Mouse (Mus musculus) erythroblast, embryonic 14.5 days (primary cell): ENCODE measurements around the gene Gm37240.

ENCODE experiments used
- GATA1 ChIP-seq: IDR thresholded peaks from 2 replicates; pipeline ENCODE4 v1.6.1; 2012; ENCODE audit warnings: low read length, inconsistent platforms, mixed read lengths
- TAL1 ChIP-seq: IDR thresholded peaks from 3 replicates; pipeline ENCODE4 v1.6.1; 2012; ENCODE audit warnings: low read length, inconsistent platforms, mixed read lengths

DNA sequence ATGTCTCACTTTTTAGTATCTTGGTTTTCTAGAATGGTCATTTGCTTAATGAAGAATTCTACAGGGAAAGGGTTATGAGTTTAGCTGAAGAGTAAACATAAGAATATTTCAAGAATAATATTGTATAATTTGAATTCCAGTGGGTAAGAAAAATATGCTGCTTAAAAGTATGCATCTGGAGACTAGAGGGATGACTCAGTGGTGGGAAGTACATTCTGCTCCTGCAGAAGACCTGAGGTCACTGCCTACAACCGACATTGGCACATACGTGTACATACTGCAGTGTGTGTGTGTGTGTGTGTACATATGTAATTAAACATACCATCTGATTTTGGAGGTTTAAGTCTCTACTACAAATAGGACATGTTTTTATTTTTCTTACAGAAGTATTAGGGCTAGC, 251.7 kb downstream of the Gm37240 start:
- TF ChIP-seq GATA1 (no peak), TAL1 (no peak)
